Mouse (Mus musculus): Measurements from ENCODE around the gene Mrpl24. TPM values are rescaled to one million over a fixed set of nuclear protein-coding genes. Genes with fewer than 3 reads are reported as not detected.

Mrpl24 gene
- polyA plus RNA-seq, 1 experiment, result 96.3 TPM

- Histone ChIP-seq H3K4me3 (ENCODE audit: control insufficient read depth, low read depth, low read length) (peak overlapping the region; percentile 32), H3K27me3 (ENCODE audit: control insufficient read depth, insufficient read depth, low read length) (no peaks in the 10 kb centered on the region), H3K4me1 (ENCODE audit: control insufficient read depth, insufficient read depth, low read length) (peaks cover 23% of the 10 kb centered on the region), H3K36me3 (ENCODE audit: control insufficient read depth, insufficient read depth, low read length) (peaks cover 1% of the 10 kb centered on the region; the same call in 1 of the 2 replicates), H3K27ac (ENCODE audit: control insufficient read depth, insufficient read depth, low read depth, low read length) (peak overlapping the region; percentile 23; the same call in 1 of the 2 replicates)
- TF ChIP-seq POLR2A (IDR thresholded peaks at IDR 0.05; ENCODE audit: control insufficient read depth, low read depth, low read length) (no peak), CTCF (IDR thresholded peaks at IDR 0.05; ENCODE audit: control insufficient read depth, insufficient read depth, insufficient replicate concordance, low read depth, low read length) (no peak)
Observed at GRCm38 (mm10) chr3:87910573-87911141, 8.6 kb upstream of the Mrpl24 start.

GRCm38 (mm10) chr3:87913491-87913890 is 5.8 kb upstream of the Mrpl24 start:
- Histone ChIP-seq H3K36me3 (ENCODE audit: control insufficient read depth, insufficient read depth, low read length) (peaks cover 1% of the 10 kb centered on the region; the same call in 1 of the 2 replicates), H3K4me3 (ENCODE audit: control insufficient read depth, low read depth, low read length) (no peak overlapping the region), H3K4me1 (ENCODE audit: control insufficient read depth, insufficient read depth, low read length) (peaks cover 15% of the 10 kb centered on the region), H3K27ac (ENCODE audit: control insufficient read depth, insufficient read depth, low read depth, low read length) (no peak overlapping the region), H3K27me3 (ENCODE audit: control insufficient read depth, insufficient read depth, low read length) (no peaks in the 10 kb centered on the region)
- TF ChIP-seq POLR2A (IDR thresholded peaks at IDR 0.05; ENCODE audit: control insufficient read depth, low read depth, low read length), result no peak
- no peak for TF ChIP-seq CTCF (IDR thresholded peaks at IDR 0.05; ENCODE audit: control insufficient read depth, insufficient read depth, insufficient replicate concordance, low read depth, low read length)

- peaks cover 1% of the 10 kb centered on the region; the same call in 1 of the 2 replicates for H3K36me3 ChIP-seq (ENCODE audit: control insufficient read depth, insufficient read depth, low read length)
- H3K4me3 ChIP-seq (ENCODE audit: control insufficient read depth, low read depth, low read length), result no peak overlapping the region
- no peaks in the 10 kb centered on the region for H3K27me3 ChIP-seq (ENCODE audit: control insufficient read depth, insufficient read depth, low read length)
- TF ChIP-seq CTCF (IDR thresholded peaks at IDR 0.05; ENCODE audit: control insufficient read depth, insufficient read depth, insufficient replicate concordance, low read depth, low read length) (no peak), POLR2A (IDR thresholded peaks at IDR 0.05; ENCODE audit: control insufficient read depth, low read depth, low read length) (no peak)
- no peak overlapping the region for H3K27ac ChIP-seq (ENCODE audit: control insufficient read depth, insufficient read depth, low read depth, low read length)
- H3K4me1 ChIP-seq (ENCODE audit: control insufficient read depth, insufficient read depth, low read length), result peaks cover 12% of the 10 kb centered on the region
Observed at GRCm38 (mm10) chr3:87913891-87914290, 5.4 kb upstream of the Mrpl24 start.

- no peak for TF ChIP-seq CTCF (IDR thresholded peaks at IDR 0.05; ENCODE audit: control insufficient read depth, insufficient read depth, insufficient replicate concordance, low read depth, low read length)
- TF ChIP-seq POLR2A (IDR thresholded peaks at IDR 0.05; ENCODE audit: control insufficient read depth, low read depth, low read length), result no peak
- no peak overlapping the region for H3K27ac ChIP-seq (ENCODE audit: control insufficient read depth, insufficient read depth, low read depth, low read length)
- H3K36me3 ChIP-seq (ENCODE audit: control insufficient read depth, insufficient read depth, low read length), result peaks cover 1% of the 10 kb centered on the region; the same call in 1 of the 2 replicates
- H3K4me1 ChIP-seq (ENCODE audit: control insufficient read depth, insufficient read depth, low read length), result no peaks in the 10 kb centered on the region; the same call in 1 of the 2 replicates
- H3K4me3 ChIP-seq (ENCODE audit: control insufficient read depth, low read depth, low read length), result no peak overlapping the region
- no peaks in the 10 kb centered on the region for H3K27me3 ChIP-seq (ENCODE audit: control insufficient read depth, insufficient read depth, low read length)
Observed at GRCm38 (mm10) chr3:87916990-87917389, 2.3 kb upstream of the Mrpl24 start.

- H3K27ac ChIP-seq (ENCODE audit: control insufficient read depth, insufficient read depth, low read depth, low read length), result no peak overlapping the region
- peak overlapping the region; percentile 90; the same call in 1 of the 2 replicates for H3K4me3 ChIP-seq (ENCODE audit: control insufficient read depth, low read depth, low read length)
- no peaks in the 10 kb centered on the region for H3K4me1 ChIP-seq (ENCODE audit: control insufficient read depth, insufficient read depth, low read length)
- H3K36me3 ChIP-seq (ENCODE audit: control insufficient read depth, insufficient read depth, low read length), result peaks cover 4% of the 10 kb centered on the region
- no peak for TF ChIP-seq CTCF (IDR thresholded peaks at IDR 0.05; ENCODE audit: control insufficient read depth, insufficient read depth, insufficient replicate concordance, low read depth, low read length)
- TF ChIP-seq POLR2A (IDR thresholded peaks at IDR 0.05; ENCODE audit: control insufficient read depth, low read depth, low read length), result no peak
- no peaks in the 10 kb centered on the region for H3K27me3 ChIP-seq (ENCODE audit: control insufficient read depth, insufficient read depth, low read length)
Observed at GRCm38 (mm10) chr3:87918551-87918950, 755 bp upstream of the Mrpl24 start.

- TF ChIP-seq CTCF (IDR thresholded peaks at IDR 0.05; ENCODE audit: control insufficient read depth, insufficient read depth, insufficient replicate concordance, low read depth, low read length) (no peak), POLR2A (IDR thresholded peaks at IDR 0.05; ENCODE audit: control insufficient read depth, low read depth, low read length) (no peak)
- H3K4me3 ChIP-seq (ENCODE audit: control insufficient read depth, low read depth, low read length), result no peak overlapping the region
- peaks cover 7% of the 10 kb centered on the region for H3K36me3 ChIP-seq (ENCODE audit: control insufficient read depth, insufficient read depth, low read length)
- no peaks in the 10 kb centered on the region for H3K4me1 ChIP-seq (ENCODE audit: control insufficient read depth, insufficient read depth, low read length)
- no peaks in the 10 kb centered on the region for H3K27me3 ChIP-seq (ENCODE audit: control insufficient read depth, insufficient read depth, low read length)
- H3K27ac ChIP-seq (ENCODE audit: control insufficient read depth, insufficient read depth, low read depth, low read length), result no peak overlapping the region
Observed at GRCm38 (mm10) chr3:87920270-87920943, 1.1 kb downstream of the Mrpl24 start.

GRCm38 (mm10) chr3:87924996-87925395 is 5.7 kb downstream of the Mrpl24 start:
- Histone ChIP-seq H3K4me3 (ENCODE audit: control insufficient read depth, low read depth, low read length) (no peak overlapping the region), H3K27ac (ENCODE audit: control insufficient read depth, insufficient read depth, low read depth, low read length) (no peak overlapping the region), H3K36me3 (ENCODE audit: control insufficient read depth, insufficient read depth, low read length) (peaks cover 7% of the 10 kb centered on the region), H3K4me1 (ENCODE audit: control insufficient read depth, insufficient read depth, low read length) (peaks cover 2% of the 10 kb centered on the region), H3K27me3 (ENCODE audit: control insufficient read depth, insufficient read depth, low read length) (no peaks in the 10 kb centered on the region)
- TF ChIP-seq CTCF (IDR thresholded peaks at IDR 0.05; ENCODE audit: control insufficient read depth, insufficient read depth, insufficient replicate concordance, low read depth, low read length) (no peak), POLR2A (IDR thresholded peaks at IDR 0.05; ENCODE audit: control insufficient read depth, low read depth, low read length) (no peak)

All from testis, adult 2 months (tissue).